Mouse (Mus musculus) liver, embryonic 16.5 days (tissue): ENCODE data around the gene Chek2. TPM values are rescaled to one million over a fixed set of nuclear protein-coding genes. Genes with fewer than 3 reads are reported as not detected.

Source experiments
- ATAC-seq: fragments of 200-750 bp; cut with Nextera tagmentation; 2 replicates; pipeline ENCODE4 v1.8.0; 2017; ENCODE audit warnings: low read depth, mild to moderate bottlenecking, moderate number of reproducible peaks, moderate library complexity
- H3K27ac ChIP-seq: fragments of 300-500 bp; sonication (generic); 2 replicates; pipeline ENCODE4 v1.5.1; 2014; ENCODE audit warnings: mild to moderate bottlenecking, low read length
- H3K27me3 ChIP-seq: fragments of 300-500 bp; sonication (generic); 2 replicates; pipeline ENCODE4 v1.6.1; 2014; ENCODE audit warnings: low read depth, low read length, mixed read lengths; ENCODE audit not compliant: control insufficient read depth, insufficient read depth
- H3K36me3 ChIP-seq: fragments of 300-500 bp; sonication (generic); 2 replicates; pipeline ENCODE4 v1.6.1; 2014; ENCODE audit warnings: mild to moderate bottlenecking; ENCODE audit not compliant: control insufficient read depth, insufficient read depth
- H3K4me1 ChIP-seq: fragments of 300-500 bp; sonication (generic); 2 replicates; pipeline ENCODE4 v1.6.1; 2014; ENCODE audit warnings: low read depth, low read length, mixed read lengths; ENCODE audit not compliant: control insufficient read depth
- H3K4me2 ChIP-seq: fragments of 300-500 bp; sonication (generic); 2 replicates; pipeline ENCODE4 v1.6.1; 2014; ENCODE audit warnings: low read depth, low read length, mixed read lengths
- H3K4me3 ChIP-seq: fragments of 300-500 bp; sonication (generic); 2 replicates; pipeline ENCODE4 v1.5.1; 2014; ENCODE audit warnings: low read depth, mild to moderate bottlenecking, low read length
- H3K9ac ChIP-seq: fragments of 300-500 bp; sonication (generic); 2 replicates; pipeline ENCODE4 v1.6.1; 2014; ENCODE audit warnings: low read depth, low read length
- H3K9me3 ChIP-seq: fragments of 300-500 bp; sonication (generic); replicated peaks from 2 replicates; pipeline ENCODE4 v1.6.1; 2016; ENCODE audit warnings: low read length; ENCODE audit not compliant: control insufficient read depth
- WGBS: fragments of 180-500 bp; shearing (Covaris S2); extraction: QIAGEN DNeasy Blood & Tissue Kit; methylation state at CpG from one replicate; pipeline ENCODE4 v1.1.7; 2014; ENCODE audit not compliant: insufficient replicate concordance; 5-methylcytosine and 5-hydroxymethylcytosine counted together
- polyA plus RNA-seq: library from polyadenylated mRNA; unstranded; fragments of >200 nt; fragmentation: Nextera tagmentation; extraction: Ambion mirVana; gene quantifications from 2 replicates; pipeline ENCODE4 v1.2.1, GENCODE M21; 2015

The Chek2 gene
- polyA plus RNA-seq, 1 experiment from 2014 or later: 29.3 TPM

DNA sequence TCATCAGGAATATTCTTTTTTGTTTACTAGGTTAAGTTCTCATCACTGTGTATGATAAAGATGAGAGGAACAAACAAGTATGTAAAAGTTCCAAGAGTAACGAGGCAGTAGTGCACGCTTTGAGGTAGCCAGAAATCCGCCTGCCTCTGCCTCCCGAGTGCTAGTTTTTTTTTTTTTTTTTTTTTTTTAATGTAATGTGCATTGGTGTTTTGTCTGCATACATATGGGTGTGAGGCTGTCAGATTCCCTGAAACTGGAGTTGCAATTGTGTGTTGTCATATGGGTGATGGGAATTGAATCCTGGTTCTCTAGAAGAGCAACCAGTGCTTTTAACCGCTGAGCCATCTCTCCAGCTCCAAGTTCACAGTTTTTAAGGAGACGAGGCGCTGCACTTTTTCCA, 39.3 kb downstream of the Chek2 start:
- WGBS: 68% methylated on average over 7 of the region's 7 CpGs
- Histone ChIP-seq H3K4me1 (peaks cover 10% of the 10 kb centered on the region), H3K9me3 (no peaks in the 10 kb centered on the region), H3K4me3 (peak overlapping the region; percentile 84), H3K9ac (peak overlapping the region; percentile 86), H3K27ac (no peak overlapping the region), H3K27me3 (no peaks in the 10 kb centered on the region), H3K4me2 (peak overlapping the region; percentile 99), H3K36me3 (peaks cover under 1% of the 10 kb centered on the region; the same call in 1 of the 2 replicates)
- no peak for ATAC-seq

DNA sequence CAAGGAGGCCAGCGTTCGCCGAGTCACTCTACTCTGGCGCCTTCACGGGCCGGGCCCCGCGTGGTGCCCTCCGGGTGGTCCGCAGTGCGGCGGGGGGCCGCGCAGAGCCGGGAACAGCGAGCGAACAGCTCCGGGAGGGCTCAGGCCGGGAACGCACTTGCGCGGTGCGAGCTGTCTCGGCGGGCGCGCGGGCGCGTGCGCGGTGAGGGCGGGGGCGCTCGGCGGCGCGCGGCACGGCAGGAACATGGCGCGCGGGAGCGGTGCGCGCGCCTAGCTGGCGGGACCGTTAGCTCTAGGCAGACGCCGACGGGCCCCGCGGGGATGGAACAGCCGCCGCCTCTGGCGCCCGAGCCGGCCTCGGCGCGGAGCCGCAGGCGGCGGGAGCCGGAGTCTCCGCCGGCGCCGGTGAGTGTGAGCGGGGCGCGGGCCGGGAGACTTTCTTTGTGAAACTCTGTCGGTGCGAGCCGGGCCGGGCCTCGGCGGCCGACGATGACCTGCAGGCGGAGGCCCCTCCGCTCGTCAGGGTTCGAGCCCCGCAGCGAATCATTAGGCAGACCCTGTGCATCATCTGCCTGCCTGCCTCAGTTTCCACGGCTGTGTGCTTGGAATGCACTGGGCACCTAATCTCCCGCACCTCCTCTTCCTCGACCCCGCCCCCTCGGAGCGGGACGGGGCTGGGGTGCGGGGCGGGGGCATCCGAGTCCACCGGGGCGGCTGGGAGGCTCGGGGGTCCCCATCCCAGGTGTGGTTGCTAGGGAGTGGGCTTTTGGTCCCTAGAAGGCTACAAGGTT, 40.0 kb downstream of the Chek2 start, which contains the start of gene Ttc28:
Gene Ttc28 (plus strand): TSS at position 220 of the 791 bp plus-strand sequence.
- peak within 1 kb of the TSS; percentile 86 for H3K9ac ChIP-seq
- H3K27me3 ChIP-seq: no peaks in the 10 kb centered on the region
- peak within 1 kb of the TSS; percentile 49; the same call in 1 of the 2 replicates for H3K27ac ChIP-seq
- ATAC-seq: peak; percentile 96
- WGBS: under 1% methylated on average over 99 of the region's 101 CpGs
- H3K36me3 ChIP-seq: no peaks in the 10 kb centered on the region
- H3K9me3 ChIP-seq: no peaks in the 10 kb centered on the region
- H3K4me3 ChIP-seq: peak within 1 kb of the TSS; percentile 84
- H3K4me1 ChIP-seq: peaks cover 10% of the 10 kb centered on the region
- peak within 1 kb of the TSS; percentile 99 for H3K4me2 ChIP-seq

DNA sequence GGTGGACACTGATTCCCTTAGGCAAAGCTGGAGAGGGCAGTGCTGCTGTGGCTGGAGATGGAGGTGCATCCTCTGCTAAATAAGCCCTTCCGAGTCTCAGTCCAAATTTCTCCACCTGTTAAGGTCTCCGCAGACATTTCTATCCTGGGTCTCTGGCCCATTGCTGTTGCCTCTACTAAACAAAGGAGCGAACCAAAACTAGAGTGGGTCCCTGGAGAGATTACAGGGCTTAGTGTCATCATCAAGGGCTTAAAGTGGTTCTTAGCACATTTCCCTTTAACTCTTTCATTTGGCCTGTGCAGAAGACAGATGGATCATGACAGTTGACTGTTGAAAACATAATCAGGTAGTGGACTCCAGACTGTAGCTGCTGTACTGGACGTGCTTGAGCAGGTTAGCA, 48.8 kb downstream of the Chek2 start:
- Histone ChIP-seq H3K9ac (no peak overlapping the region), H3K27me3 (no peaks in the 10 kb centered on the region), H3K4me3 (no peak overlapping the region), H3K4me1 (no peaks in the 10 kb centered on the region), H3K9me3 (no peaks in the 10 kb centered on the region), H3K36me3 (no peaks in the 10 kb centered on the region), H3K4me2 (no peak overlapping the region), H3K27ac (no peak overlapping the region)
- WGBS: 74% methylated on average over 4 of the region's 4 CpGs
- no peak for ATAC-seq

DNA sequence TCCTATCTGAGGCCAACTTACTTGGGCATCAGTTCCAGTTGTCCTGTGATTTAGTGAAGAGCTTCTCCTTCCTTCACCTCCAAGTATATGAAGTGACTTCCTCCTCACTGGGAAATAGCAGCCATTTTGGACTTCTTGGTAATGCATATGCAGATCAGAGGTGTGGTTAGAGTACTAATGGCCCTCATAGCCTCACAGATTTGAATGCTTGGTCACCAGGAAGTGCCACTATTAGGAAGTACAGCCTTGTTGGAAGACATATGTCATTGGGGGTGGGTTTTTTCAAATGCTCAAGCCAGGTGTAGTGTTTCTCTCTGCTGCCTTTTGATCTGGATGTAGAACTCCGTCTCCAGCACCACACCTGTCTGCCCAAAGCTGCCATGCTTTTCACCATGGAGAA, 50.2 kb downstream of the Chek2 start:
- no peak overlapping the region for H3K4me3 ChIP-seq
- H3K9me3 ChIP-seq: no peaks in the 10 kb centered on the region
- no peaks in the 10 kb centered on the region for H3K36me3 ChIP-seq
- H3K9ac ChIP-seq: no peak overlapping the region
- H3K4me2 ChIP-seq: no peak overlapping the region
- no peak for ATAC-seq
- no peaks in the 10 kb centered on the region for H3K27me3 ChIP-seq
- no peak overlapping the region for H3K27ac ChIP-seq
- WGBS: 54% methylated on average over 1 of the region's 1 CpGs
- no peaks in the 10 kb centered on the region for H3K4me1 ChIP-seq

DNA sequence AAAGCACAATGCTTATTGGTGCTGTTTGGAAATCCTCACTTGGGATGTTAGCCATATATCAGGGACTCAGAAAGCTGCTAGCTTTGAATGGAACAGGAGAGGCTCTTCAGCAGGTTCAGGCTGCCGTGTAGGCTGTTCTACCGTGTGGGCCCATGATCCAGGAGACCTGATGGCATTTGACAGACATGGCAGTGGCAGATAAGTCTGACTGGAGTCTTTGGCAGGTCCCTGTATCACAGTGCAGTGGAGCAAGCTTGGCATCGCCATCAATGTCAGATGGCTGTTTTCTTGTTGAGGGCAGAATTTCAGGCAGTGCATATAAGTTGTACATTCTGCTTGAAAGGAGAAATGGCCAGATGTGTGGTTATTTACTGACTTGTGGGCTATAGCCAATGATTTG, 50.8 kb downstream of the Chek2 start:
- WGBS: 65% methylated on average over 3 of the region's 3 CpGs
- Histone ChIP-seq H3K27ac (no peak overlapping the region), H3K4me3 (no peak overlapping the region), H3K36me3 (no peaks in the 10 kb centered on the region), H3K9me3 (no peaks in the 10 kb centered on the region), H3K27me3 (no peaks in the 10 kb centered on the region), H3K4me2 (no peak overlapping the region), H3K9ac (no peak overlapping the region), H3K4me1 (no peaks in the 10 kb centered on the region)
- no peak for ATAC-seq

DNA sequence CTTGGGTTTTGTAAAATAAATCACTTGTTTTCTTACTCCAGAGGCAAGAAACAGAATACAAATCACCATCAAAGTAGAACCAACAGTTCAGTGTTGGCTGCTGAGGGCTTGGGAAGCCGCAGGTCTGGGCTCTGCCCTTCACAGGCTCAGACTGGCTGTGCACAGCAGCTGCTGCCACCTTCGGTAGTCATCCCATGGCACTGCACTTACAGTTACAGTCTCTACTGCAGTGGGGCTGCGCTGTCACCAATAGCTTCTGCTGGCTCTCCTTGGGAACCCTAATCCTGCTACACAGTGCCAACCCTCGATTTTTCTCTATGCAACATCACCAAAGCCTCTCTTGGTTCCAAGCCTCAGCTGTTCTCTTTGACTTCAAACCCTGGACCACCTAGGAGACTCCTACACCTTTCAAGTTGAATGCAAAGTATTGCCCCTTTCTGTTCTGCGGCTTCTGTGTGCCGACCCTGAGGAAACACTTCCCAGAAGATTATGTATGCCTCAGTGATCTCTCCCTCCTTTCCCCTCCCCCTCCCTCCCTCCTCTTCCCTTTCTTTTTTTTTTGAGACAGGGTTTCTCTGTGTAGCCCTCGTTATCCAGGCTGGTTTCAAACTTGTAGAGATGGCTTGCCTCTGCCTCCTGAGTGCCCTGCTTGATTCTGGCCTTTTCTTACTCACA, 57.5 kb downstream of the Chek2 start:
- H3K27ac ChIP-seq: no peak overlapping the region
- no peaks in the 10 kb centered on the region for H3K9me3 ChIP-seq
- ATAC-seq: no peak
- H3K27me3 ChIP-seq: no peaks in the 10 kb centered on the region
- H3K4me1 ChIP-seq: no peaks in the 10 kb centered on the region
- H3K9ac ChIP-seq: no peak overlapping the region
- no peaks in the 10 kb centered on the region for H3K36me3 ChIP-seq
- no peak overlapping the region for H3K4me2 ChIP-seq
- 51% methylated on average over 7 of the region's 7 CpGs for WGBS
- H3K4me3 ChIP-seq: no peak overlapping the region

DNA sequence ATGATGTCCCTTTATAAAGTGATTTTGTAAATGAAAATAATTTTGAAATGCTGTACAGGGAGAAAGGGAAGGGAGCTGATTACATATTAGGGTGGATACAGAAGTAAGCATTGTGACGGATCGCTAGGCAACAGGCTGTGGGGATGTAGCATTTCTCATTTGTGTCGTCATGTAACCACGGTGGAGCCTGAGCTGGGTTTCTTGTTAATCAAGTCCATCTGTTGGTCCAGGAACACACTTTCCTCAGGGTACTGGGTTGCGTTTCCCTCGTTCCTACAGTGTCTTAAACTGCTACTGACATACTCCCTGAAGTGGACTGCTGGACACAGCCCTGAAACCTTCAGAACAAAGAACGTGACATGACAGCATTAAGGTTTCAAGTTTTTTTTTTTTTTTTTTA, 58.4 kb downstream of the Chek2 start:
- Histone ChIP-seq H3K9me3 (no peaks in the 10 kb centered on the region), H3K4me1 (no peaks in the 10 kb centered on the region), H3K27me3 (no peaks in the 10 kb centered on the region), H3K4me2 (no peak overlapping the region), H3K4me3 (no peak overlapping the region), H3K36me3 (no peaks in the 10 kb centered on the region), H3K9ac (no peak overlapping the region), H3K27ac (no peak overlapping the region)
- no peak for ATAC-seq
- WGBS: 72% methylated on average over 7 of the region's 7 CpGs

DNA sequence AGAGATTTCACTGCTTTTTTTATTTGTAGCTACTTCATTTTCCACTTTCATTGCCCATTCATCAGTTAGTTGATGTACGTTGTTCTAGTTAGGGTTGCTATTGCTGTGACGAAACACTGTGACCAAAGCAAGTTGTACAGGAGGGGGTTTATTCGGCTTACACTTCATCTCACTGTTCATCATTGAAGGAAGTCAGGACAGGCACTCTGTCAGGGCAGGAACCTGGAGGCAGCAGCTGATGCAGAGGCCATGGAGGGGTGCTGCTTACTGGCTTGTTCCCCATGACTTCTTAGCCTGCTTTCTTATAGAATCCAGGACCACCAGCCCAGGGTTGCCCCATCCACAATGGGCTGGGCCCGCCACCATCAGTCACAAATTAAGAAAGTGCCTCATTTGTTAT, 59.0 kb downstream of the Chek2 start:
- Histone ChIP-seq H3K4me3 (no peak overlapping the region), H3K9ac (no peak overlapping the region), H3K4me1 (no peaks in the 10 kb centered on the region), H3K27ac (no peak overlapping the region), H3K36me3 (no peaks in the 10 kb centered on the region), H3K9me3 (no peaks in the 10 kb centered on the region), H3K4me2 (no peak overlapping the region), H3K27me3 (no peaks in the 10 kb centered on the region)
- WGBS: 66% methylated on average over 4 of the region's 4 CpGs
- no peak for ATAC-seq

DNA sequence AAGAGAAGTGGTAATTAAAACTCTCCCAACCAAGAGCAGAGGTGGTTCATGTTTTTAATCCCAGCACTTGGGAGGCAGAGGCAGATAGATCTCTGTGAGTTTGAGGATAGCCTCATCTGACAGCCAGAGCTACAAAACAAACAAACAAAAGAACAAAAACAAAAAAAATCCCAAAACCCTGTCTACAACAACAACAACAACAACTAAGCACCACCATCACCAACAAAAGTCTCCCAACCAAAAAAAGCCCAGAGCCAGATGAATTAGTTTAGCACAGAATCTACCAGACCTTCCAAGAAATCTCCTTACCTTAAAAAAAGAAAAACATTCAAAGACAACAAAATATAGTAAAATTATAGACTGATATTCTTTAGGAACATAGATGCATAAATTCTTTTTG, 60.6 kb downstream of the Chek2 start:
- Histone ChIP-seq H3K27ac (no peak overlapping the region), H3K36me3 (no peaks in the 10 kb centered on the region), H3K4me1 (no peaks in the 10 kb centered on the region), H3K27me3 (no peaks in the 10 kb centered on the region), H3K4me2 (no peak overlapping the region), H3K9ac (no peak overlapping the region), H3K4me3 (no peak overlapping the region), H3K9me3 (no peaks in the 10 kb centered on the region)
- ATAC-seq: no peak
